Mouse (Mus musculus) liver, postnatal 0 days (tissue): ENCODE measurements around the gene Zfp266. TPM values are rescaled to one million over a fixed set of nuclear protein-coding genes. Genes with fewer than 3 reads are reported as not detected.

ENCODE experiments used
- ATAC-seq: fragments of 200-750 bp; cut with Nextera tagmentation; 2 replicates; pipeline ENCODE4 v1.8.0; 2017; ENCODE audit warnings: mild to moderate bottlenecking, moderate library complexity
- DNase-seq: peaks from one replicate; pipeline ENCODE4 v3.0.0-alpha.2; 2016
- H3K27ac ChIP-seq: fragments of 300-500 bp; sonication (generic); 2 replicates; pipeline ENCODE4 v1.5.1; 2014; ENCODE audit warnings: antibody characterized with exemption, moderate library complexity, mild to moderate bottlenecking, low read depth
- H3K27me3 ChIP-seq: fragments of 300-500 bp; sonication (generic); 2 replicates; pipeline ENCODE4 v1.6.1; 2014; ENCODE audit warnings: low read length, control low read depth, mixed read lengths; ENCODE audit not compliant: insufficient read depth
- H3K36me3 ChIP-seq: fragments of 300-500 bp; sonication (generic); replicated peaks from 2 replicates; pipeline ENCODE4 v1.6.1; 2014; ENCODE audit warnings: mild to moderate bottlenecking, control low read depth, low read length, moderate library complexity, mixed read lengths; ENCODE audit not compliant: insufficient read depth
- H3K4me1 ChIP-seq: fragments of 300-500 bp; sonication (generic); 2 replicates; pipeline ENCODE4 v1.6.1; 2014; ENCODE audit warnings: antibody characterized with exemption, mild to moderate bottlenecking, control low read depth; ENCODE audit not compliant: insufficient read depth
- H3K4me2 ChIP-seq: fragments of 300-500 bp; sonication (generic); 2 replicates; pipeline ENCODE4 v1.6.1; 2014; ENCODE audit warnings: low read depth, mild to moderate bottlenecking, low read length, moderate library complexity, mixed read lengths
- H3K4me3 ChIP-seq: fragments of 300-500 bp; sonication (generic); 2 replicates; pipeline ENCODE4 v1.5.1; 2014; ENCODE audit warnings: low read depth, low read length
- H3K9ac ChIP-seq: fragments of 300-500 bp; sonication (generic); replicated peaks from 2 replicates; pipeline ENCODE4 v1.6.1; 2014; ENCODE audit warnings: mild to moderate bottlenecking, moderate library complexity
- H3K9me3 ChIP-seq: fragments of 300-500 bp; sonication (generic); 2 replicates; pipeline ENCODE4 v1.6.1; 2016; ENCODE audit warnings: mild to moderate bottlenecking, control low read depth, low read length, mixed read lengths
- CTCF ChIP-seq: sonication (generic); IDR thresholded peaks from 2 replicates; pipeline ENCODE4 v1.5.1; 2016; ENCODE audit warnings: antibody characterized with exemption, low read depth
- EP300 ChIP-seq: IDR thresholded peaks from 2 replicates; pipeline ENCODE4 v1.6.1; 2016; ENCODE audit warnings: antibody characterized with exemption, low read depth, mild to moderate bottlenecking
- WGBS: fragments of 180-500 bp; shearing (Covaris S2); extraction: QIAGEN DNeasy Blood & Tissue Kit; methylation state at CpG from one replicate; pipeline ENCODE4 v1.1.7; 2014; ENCODE audit not compliant: insufficient replicate concordance; 5-methylcytosine and 5-hydroxymethylcytosine counted together
- polyA plus RNA-seq: library from polyadenylated mRNA; unstranded; fragments of >200 nt; fragmentation: Nextera tagmentation; extraction: Ambion mirVana; gene quantifications from 2 replicates; pipeline ENCODE4 v1.2.1, GENCODE M21; 2015

Gene Zfp266
- polyA plus RNA-seq, 1 experiment from 2014 or later: 9.2 TPM

DNA sequence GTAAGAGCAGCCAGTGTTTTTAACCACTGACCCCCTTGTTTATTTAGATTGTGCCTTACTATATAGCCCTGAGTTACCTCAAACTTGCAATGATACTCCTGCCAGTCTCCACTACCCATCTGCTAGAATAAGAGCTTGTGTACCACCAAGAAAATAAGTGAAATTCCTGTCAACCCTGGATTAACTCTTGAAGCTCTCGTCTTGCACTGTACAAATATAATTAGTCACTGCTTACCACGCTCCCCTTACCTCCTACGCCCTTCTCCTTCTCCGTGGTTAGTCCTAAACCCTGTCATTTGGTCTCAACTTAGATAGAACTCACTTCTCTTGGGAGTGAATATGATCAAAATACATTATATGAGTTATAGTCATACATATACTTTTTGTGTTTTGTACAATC, 2.5 kb downstream of the Zfp266 start:
- TF ChIP-seq EP300 (no peak), CTCF (no peak)
- DNase-seq (no peak), ATAC-seq (no peak)
- Histone ChIP-seq H3K9ac (no peak overlapping the region), H3K4me2 (no peak overlapping the region), H3K9me3 (no peaks in the 10 kb centered on the region), H3K27ac (no peak overlapping the region), H3K4me3 (no peak overlapping the region), H3K36me3 (0 out of 2 replicates have a peak, but pooled peaks cover 5% of the 10 kb centered on the region), H3K27me3 (no peaks in the 10 kb centered on the region), H3K4me1 (peaks cover 29% of the 10 kb centered on the region)
- WGBS: 79% methylated on average over 4 of the region's 4 CpGs

- no peaks in the 10 kb centered on the region for H3K9me3 ChIP-seq
- H3K27me3 ChIP-seq: no peaks in the 10 kb centered on the region
- no peak overlapping the region for H3K27ac ChIP-seq
- H3K4me2 ChIP-seq: no peak overlapping the region
- ATAC-seq (no peak), DNase-seq (no peak)
- no peak overlapping the region for H3K9ac ChIP-seq
- peaks cover 29% of the 10 kb centered on the region for H3K4me1 ChIP-seq
- H3K36me3 ChIP-seq: peaks cover 9% of the 10 kb centered on the region; the same call in 1 of the 2 replicates
- H3K4me3 ChIP-seq: no peak overlapping the region
- 87% methylated on average over 1 of the region's 1 CpGs for WGBS
- TF ChIP-seq CTCF: no peak
- no peak for TF ChIP-seq EP300
These were observed 3.5 kb downstream of the Zfp266 start for GRCm38 (mm10) chr9:20517727-20518126.

DNA sequence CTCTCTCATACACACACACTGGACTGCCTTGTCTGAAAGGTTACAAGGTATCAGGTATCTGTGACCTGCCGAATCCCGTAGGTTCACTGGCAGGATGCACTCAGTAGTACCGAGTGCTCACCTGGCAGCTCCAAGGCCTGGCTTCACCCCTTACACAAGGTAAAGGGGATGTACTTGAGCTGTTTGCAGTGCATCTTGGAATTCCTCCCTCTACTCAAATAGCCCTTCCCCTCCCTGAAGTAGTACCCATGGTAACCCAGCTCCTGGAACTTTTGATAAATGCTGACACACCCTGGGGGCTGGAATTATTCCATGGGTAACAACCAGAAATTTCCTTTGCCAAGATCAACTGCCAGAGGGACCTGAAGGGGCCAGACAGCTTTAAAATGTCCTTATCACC, 7.2 kb downstream of the Zfp266 start:
- Histone ChIP-seq H3K9me3 (no peaks in the 10 kb centered on the region), H3K4me3 (no peak overlapping the region), H3K4me1 (peaks cover 14% of the 10 kb centered on the region), H3K27ac (no peak overlapping the region), H3K27me3 (no peaks in the 10 kb centered on the region), H3K9ac (no peak overlapping the region), H3K36me3 (peaks cover 9% of the 10 kb centered on the region; the same call in 1 of the 2 replicates), H3K4me2 (no peak overlapping the region)
- 78% methylated on average over 3 of the region's 3 CpGs for WGBS
- DNase-seq: no peak
- no peak for TF ChIP-seq CTCF
- no peak for TF ChIP-seq EP300
- no peak for ATAC-seq

DNA sequence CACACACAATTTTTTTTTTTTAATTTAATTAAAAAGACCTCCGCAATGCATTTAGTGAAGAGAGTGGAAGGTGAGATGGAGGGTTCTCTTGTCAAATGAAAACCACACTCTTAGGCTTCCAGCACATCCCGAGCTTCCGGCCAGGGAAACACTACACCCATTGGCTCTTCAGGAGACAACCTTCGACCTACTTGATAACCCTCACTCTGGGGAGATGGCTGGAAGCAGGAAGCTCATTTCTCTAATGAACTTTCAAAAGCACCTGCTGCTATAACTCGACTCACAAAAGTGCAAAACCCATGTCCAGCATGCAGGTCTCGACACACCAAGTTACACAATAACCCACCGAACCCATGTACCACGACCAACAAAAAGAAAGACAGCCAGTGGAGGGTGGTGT, 8.5 kb downstream of the Zfp266 start:
- Histone ChIP-seq H3K4me2 (no peak overlapping the region), H3K27ac (no peak overlapping the region), H3K4me3 (no peak overlapping the region), H3K9me3 (no peaks in the 10 kb centered on the region), H3K4me1 (peaks cover 7% of the 10 kb centered on the region), H3K9ac (no peak overlapping the region), H3K36me3 (peaks cover 9% of the 10 kb centered on the region), H3K27me3 (no peaks in the 10 kb centered on the region)
- ATAC-seq (no peak), DNase-seq (no peak)
- 67% methylated on average over 8 of the region's 8 CpGs for WGBS
- TF ChIP-seq EP300 (no peak), CTCF (no peak)

- no peak overlapping the region for H3K27ac ChIP-seq
- H3K4me2 ChIP-seq: no peak overlapping the region; the same call in 1 of the 2 replicates
- TF ChIP-seq EP300 (no peak), CTCF (no peak)
- no peaks in the 10 kb centered on the region for H3K27me3 ChIP-seq
- H3K9ac ChIP-seq: no peak overlapping the region
- H3K36me3 ChIP-seq: peaks cover 12% of the 10 kb centered on the region
- H3K4me1 ChIP-seq: peaks cover 7% of the 10 kb centered on the region
- no peaks in the 10 kb centered on the region for H3K9me3 ChIP-seq
- no peak for ATAC-seq
- H3K4me3 ChIP-seq: no peak overlapping the region
- 70% methylated on average over 4 of the region's 4 CpGs for WGBS
- no peak for DNase-seq
These were observed 9.6 kb downstream of the Zfp266 start for GRCm38 (mm10) chr9:20511645-20512044.

GRCm38 (mm10) chr9:20510346-20510745, 10.9 kb downstream of the Zfp266 start:
- H3K4me1 ChIP-seq: peaks cover 7% of the 10 kb centered on the region
- no peak overlapping the region for H3K27ac ChIP-seq
- H3K27me3 ChIP-seq: no peaks in the 10 kb centered on the region
- WGBS: 56% methylated on average over 1 of the region's 1 CpGs
- H3K9me3 ChIP-seq: no peaks in the 10 kb centered on the region
- DNase-seq (no peak), ATAC-seq (no peak)
- TF ChIP-seq EP300 (no peak), CTCF (no peak)
- H3K4me2 ChIP-seq: no peak overlapping the region
- H3K4me3 ChIP-seq: no peak overlapping the region
- H3K36me3 ChIP-seq: peaks cover 12% of the 10 kb centered on the region
- H3K9ac ChIP-seq: no peak overlapping the region

- Histone ChIP-seq H3K27ac (no peak overlapping the region), H3K9ac (no peak overlapping the region), H3K4me3 (no peak overlapping the region), H3K4me2 (no peak overlapping the region), H3K4me1 (peaks cover 7% of the 10 kb centered on the region), H3K36me3 (peaks cover 17% of the 10 kb centered on the region), H3K27me3 (no peaks in the 10 kb centered on the region), H3K9me3 (no peaks in the 10 kb centered on the region)
- WGBS: 55% methylated on average over 3 of the region's 3 CpGs
- TF ChIP-seq CTCF (no peak), EP300 (no peak)
- ATAC-seq (no peak), DNase-seq (no peak)
These were observed 11.5 kb downstream of the Zfp266 start for GRCm38 (mm10) chr9:20509676-20510075.
